Mouse (Mus musculus) myocyte (in vitro differentiated cells): ENCODE measurements around the gene Arhgap15. TPM values are rescaled to one million over a fixed set of nuclear protein-coding genes. Genes with fewer than 3 reads are reported as not detected.

Experiments
- H3K27me3 ChIP-seq: one replicate; pipeline ENCODE4 v1.6.1; 2011; ENCODE audit not compliant: control insufficient read depth, insufficient read depth, insufficient read length
- H3K36me3 ChIP-seq: one replicate; pipeline ENCODE4 v1.6.1; 2011; ENCODE audit not compliant: control insufficient read depth, insufficient read depth
- H3K4me2 ChIP-seq: one replicate; pipeline ENCODE4 v1.6.1; 2011; ENCODE audit warnings: low read depth, control low read depth
- H3K4me3 ChIP-seq: one replicate; pipeline ENCODE4 v1.5.1; 2011; ENCODE audit warnings: mild to moderate bottlenecking, control low read depth, moderate library complexity
- H3K79me2 ChIP-seq: one replicate; pipeline ENCODE4 v1.6.1; 2011; ENCODE audit not compliant: control insufficient read depth, insufficient read depth
- H3ac ChIP-seq: one replicate; pipeline ENCODE4 v1.6.1; 2011; ENCODE audit not compliant: control insufficient read depth, insufficient read length
- CEBPB ChIP-seq: IDR thresholded peaks from 2 replicates; pipeline ENCODE4 v1.6.1; 2011; ENCODE audit warnings: mild to moderate bottlenecking, moderate library complexity; ENCODE audit not compliant: poor library complexity, insufficient read depth, severe bottlenecking
- E2F4 ChIP-seq: IDR thresholded peaks from one replicate; pipeline ENCODE4 v1.6.1; 2011; ENCODE audit warnings: mild to moderate bottlenecking, control low read depth, moderate library complexity; ENCODE audit not compliant: insufficient read depth
- MAX ChIP-seq: IDR thresholded peaks from one replicate; pipeline ENCODE4 v1.6.1; 2011; ENCODE audit warnings: low read depth, mild to moderate bottlenecking, control low read depth
- MYOD1 ChIP-seq, 3 experiments: IDR thresholded peaks; one replicate each; pipeline ENCODE4 v1.6.1; 2011; ENCODE audit warnings: control low read depth in 2 of 3, low read depth in 2 of 3, mild to moderate bottlenecking in 2 of 3, moderate library complexity in 1 of 3; ENCODE audit not compliant: insufficient read length in 2 of 3, control insufficient read depth in 1 of 3
- MYOG ChIP-seq, 3 experiments: IDR thresholded peaks; one replicate each; pipeline ENCODE4 v1.6.1; 2011; ENCODE audit warnings: control low read depth in 2 of 3, low read depth in 2 of 3, mild to moderate bottlenecking in 2 of 3; ENCODE audit not compliant: insufficient read length in 2 of 3, control insufficient read depth in 1 of 3, insufficient read depth in 1 of 3
- POLR2A ChIP-seq: IDR thresholded peaks from one replicate; pipeline ENCODE4 v1.6.1; 2011; ENCODE audit warnings: low read depth, mild to moderate bottlenecking, control low read depth, moderate library complexity; ENCODE audit not compliant: insufficient read length
- POLR2AphosphoS2 ChIP-seq: IDR thresholded peaks from one replicate; pipeline ENCODE4 v1.6.1; 2011; ENCODE audit warnings: low read depth, control low read depth; ENCODE audit not compliant: insufficient read length
- REST ChIP-seq: IDR thresholded peaks from one replicate; pipeline ENCODE4 v1.6.1; 2011; ENCODE audit warnings: mild to moderate bottlenecking, control low read depth, moderate library complexity; ENCODE audit not compliant: insufficient read depth, insufficient read length
- SRF ChIP-seq: IDR thresholded peaks from one replicate; pipeline ENCODE4 v1.6.1; 2011; ENCODE audit warnings: low read depth; ENCODE audit not compliant: control insufficient read depth, insufficient read length
- TCF12 ChIP-seq: IDR thresholded peaks from one replicate; pipeline ENCODE4 v1.6.1; 2011; ENCODE audit warnings: mild to moderate bottlenecking, control low read depth; ENCODE audit not compliant: poor library complexity, insufficient read depth, severe bottlenecking
- TCF3 ChIP-seq: IDR thresholded peaks from one replicate; pipeline ENCODE4 v1.6.1; 2011; ENCODE audit warnings: low read depth, control low read depth; ENCODE audit not compliant: insufficient read length
- USF1 ChIP-seq: IDR thresholded peaks from one replicate; pipeline ENCODE4 v1.6.1; 2011; ENCODE audit warnings: low read depth, mild to moderate bottlenecking, control low read depth, moderate library complexity
- polyA plus RNA-seq: library from polyadenylated mRNA; unstranded; fragments of >200 nt; fragmentation: generic; extraction: Trizol; gene quantifications from one replicate; pipeline ENCODE4 v1.2.1, GENCODE M21; 2012; ENCODE audit warnings: missing spikeins

Gene Arhgap15
- polyA plus RNA-seq: not detected

- H3K4me2 ChIP-seq: no peak within 1 kb of the TSS
- H3K4me3 ChIP-seq: no peak within 1 kb of the TSS
- no peaks in the 10 kb centered on the region for H3K79me2 ChIP-seq
- TF ChIP-seq MYOG (IDR thresholded peaks at IDR 0.05; ENCODE audit: control insufficient read depth in 1 of 3, insufficient read depth in 1 of 3, insufficient read length in 2 of 3, low read depth in 2 of 3): no peak
- TF ChIP-seq POLR2A: no peak
- no peak for TF ChIP-seq POLR2AphosphoS2
- TF ChIP-seq MAX: no peak
- TF ChIP-seq MYOD1 (IDR thresholded peaks at IDR 0.05; ENCODE audit: control insufficient read depth in 1 of 3, insufficient read length in 2 of 3, low read depth in 2 of 3): no peak
- no peak for TF ChIP-seq TCF12
- no peak for TF ChIP-seq REST
- no peak for TF ChIP-seq E2F4
- TF ChIP-seq USF1: no peak
- no peak for TF ChIP-seq SRF
- no peak for TF ChIP-seq TCF3
- H3K36me3 ChIP-seq: no peaks in the 10 kb centered on the region
- no peaks in the 10 kb centered on the region for H3K27me3 ChIP-seq
- H3ac ChIP-seq: no peak within 1 kb of the TSS
Measured at GRCm38 (mm10) chr2:43748287-43748983, at the start of gene Arhgap15. Arhgap15 (plus strand) TSS chr2:43748824.

GRCm38 (mm10) chr2:43712611-43713138, 35.9 kb upstream of the Arhgap15 start:
- Histone ChIP-seq H3K79me2 (no peaks in the 10 kb centered on the region), H3ac (no peak overlapping the region), H3K36me3 (no peaks in the 10 kb centered on the region), H3K4me3 (no peak overlapping the region), H3K27me3 (no peaks in the 10 kb centered on the region), H3K4me2 (no peak overlapping the region)
- TF ChIP-seq E2F4: no peak
- no peak for TF ChIP-seq REST
- TF ChIP-seq TCF3: no peak
- no peak for TF ChIP-seq MYOD1 (IDR thresholded peaks at IDR 0.05; ENCODE audit: control insufficient read depth in 1 of 3, insufficient read length in 2 of 3, low read depth in 2 of 3)
- no peak for TF ChIP-seq MYOG (IDR thresholded peaks at IDR 0.05; ENCODE audit: control insufficient read depth in 1 of 3, insufficient read depth in 1 of 3, insufficient read length in 2 of 3, low read depth in 2 of 3)
- no peak for TF ChIP-seq CEBPB
- no peak for TF ChIP-seq POLR2A
- TF ChIP-seq SRF: no peak
- TF ChIP-seq MAX: no peak
- no peak for TF ChIP-seq TCF12
- no peak for TF ChIP-seq POLR2AphosphoS2
- no peak for TF ChIP-seq USF1

GRCm38 (mm10) chr2:43722446-43723103, 26.0 kb upstream of the Arhgap15 start:
- H3K4me2 ChIP-seq: peak overlapping the region; percentile 63
- TF ChIP-seq TCF3 (no peak), MYOG (IDR thresholded peaks at IDR 0.05; ENCODE audit: control insufficient read depth in 1 of 3, insufficient read depth in 1 of 3, insufficient read length in 2 of 3, low read depth in 2 of 3) (no peak), CEBPB (no peak), POLR2AphosphoS2 (no peak), USF1 (no peak), TCF12 (no peak), MYOD1 (IDR thresholded peaks at IDR 0.05; ENCODE audit: control insufficient read depth in 1 of 3, insufficient read length in 2 of 3, low read depth in 2 of 3) (no peak), E2F4 (no peak)
- no peak overlapping the region for H3K4me3 ChIP-seq

GRCm38 (mm10) chr2:43723104-43723541, 25.5 kb upstream of the Arhgap15 start:
- Histone ChIP-seq H3K27me3 (no peaks in the 10 kb centered on the region), H3K4me2 (peak overlapping the region; percentile 63), H3K36me3 (no peaks in the 10 kb centered on the region), H3K79me2 (no peaks in the 10 kb centered on the region), H3ac (no peak overlapping the region), H3K4me3 (no peak overlapping the region)
- TF ChIP-seq USF1 (no peak), TCF12 (no peak), MYOG (IDR thresholded peaks at IDR 0.05; ENCODE audit: control insufficient read depth in 1 of 3, insufficient read depth in 1 of 3, insufficient read length in 2 of 3, low read depth in 2 of 3) (no peak), POLR2A (no peak), CEBPB (no peak), REST (no peak)

More at GRCm38 (mm10) chr2:43722446-43723103, 26.0 kb upstream of the Arhgap15 start:
- Histone ChIP-seq H3K36me3 (no peaks in the 10 kb centered on the region), H3ac (no peak overlapping the region), H3K79me2 (no peaks in the 10 kb centered on the region), H3K27me3 (no peaks in the 10 kb centered on the region)
